Mouse (Mus musculus) neutrophil, adult 83 days (primary cell): ENCODE measurements around the gene Zfp729a. TPM values are rescaled to one million over a fixed set of nuclear protein-coding genes. Genes with fewer than 3 reads are reported as not detected.

Experiments used
- total RNA-seq, 2 experiments: library from RNA; stranded (reverse); gene quantifications; one replicate each; pipeline ENCODE4 v1.2.4; 2023

The Zfp729a gene
- 10 to 100 TPM in 1 of 2 experiments, 1 to 10 TPM in 1; 9.4 to 11.5 TPM for total RNA-seq

DNA sequence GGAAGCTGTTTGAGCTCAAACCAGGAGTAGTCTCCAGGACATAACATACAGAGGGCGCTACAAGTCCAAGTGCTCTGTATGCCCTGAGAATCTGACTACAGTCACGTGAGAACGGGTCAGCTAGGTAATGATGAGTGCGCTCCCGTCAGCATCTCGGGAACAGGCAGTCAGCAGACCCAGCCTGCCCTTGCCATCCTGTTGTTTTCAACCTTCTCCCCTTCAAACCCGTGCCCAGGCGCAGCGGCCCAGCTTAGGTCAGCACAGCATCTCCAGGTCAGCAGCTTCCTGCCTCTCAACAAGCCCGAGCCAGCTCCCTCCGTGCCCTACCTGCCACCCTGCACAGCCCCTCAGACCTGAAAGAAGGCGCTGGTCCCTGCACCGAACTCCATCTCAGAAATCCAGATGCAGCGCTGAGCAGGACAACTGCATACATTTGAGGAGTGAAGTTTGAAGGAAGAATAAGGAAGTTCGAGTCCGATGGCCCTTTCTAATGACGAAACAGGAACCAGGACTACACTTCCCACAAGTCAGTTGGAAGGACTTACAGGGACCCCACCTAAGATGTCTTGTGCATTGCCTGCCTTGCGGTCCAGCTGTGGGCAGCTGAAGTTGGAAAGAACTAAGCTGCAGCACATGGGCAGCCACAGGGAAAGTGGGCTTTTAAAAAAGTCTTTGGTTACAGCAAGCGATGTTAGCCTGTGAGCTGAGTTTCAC, at the start of gene Zfp729a, which contains the start of gene Gm49345:
TSS of gene Zfp729a (minus strand) at position 498 of the 714 bp plus-strand sequence.
TSS of gene Gm49345 (minus strand) at position 476 of the 714 bp plus-strand sequence.

DNA sequence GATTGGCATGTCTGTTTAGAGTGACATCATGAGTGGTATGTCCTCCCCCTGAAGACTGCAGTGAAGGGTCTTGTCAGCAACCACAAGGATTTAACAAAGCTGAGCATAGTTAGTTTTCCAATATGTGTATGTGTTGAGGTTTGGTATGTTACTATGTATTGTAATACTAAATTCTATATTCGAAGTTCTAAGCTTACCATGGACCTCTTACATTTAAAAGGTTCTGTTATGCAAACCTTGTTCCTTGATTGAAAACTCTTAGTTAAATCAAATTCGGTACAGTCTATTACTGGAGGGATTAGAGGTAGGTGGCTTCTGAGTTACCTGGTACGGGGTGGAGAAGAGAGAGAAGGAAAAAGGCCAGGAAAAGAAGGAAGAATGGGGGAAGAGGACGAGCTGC, 49.4 kb upstream of the Zfp729a start, which contains the start of gene Zfp738:
TSS of gene Zfp738 (minus strand) at position 101 of the 400 bp plus-strand sequence.

DNA sequence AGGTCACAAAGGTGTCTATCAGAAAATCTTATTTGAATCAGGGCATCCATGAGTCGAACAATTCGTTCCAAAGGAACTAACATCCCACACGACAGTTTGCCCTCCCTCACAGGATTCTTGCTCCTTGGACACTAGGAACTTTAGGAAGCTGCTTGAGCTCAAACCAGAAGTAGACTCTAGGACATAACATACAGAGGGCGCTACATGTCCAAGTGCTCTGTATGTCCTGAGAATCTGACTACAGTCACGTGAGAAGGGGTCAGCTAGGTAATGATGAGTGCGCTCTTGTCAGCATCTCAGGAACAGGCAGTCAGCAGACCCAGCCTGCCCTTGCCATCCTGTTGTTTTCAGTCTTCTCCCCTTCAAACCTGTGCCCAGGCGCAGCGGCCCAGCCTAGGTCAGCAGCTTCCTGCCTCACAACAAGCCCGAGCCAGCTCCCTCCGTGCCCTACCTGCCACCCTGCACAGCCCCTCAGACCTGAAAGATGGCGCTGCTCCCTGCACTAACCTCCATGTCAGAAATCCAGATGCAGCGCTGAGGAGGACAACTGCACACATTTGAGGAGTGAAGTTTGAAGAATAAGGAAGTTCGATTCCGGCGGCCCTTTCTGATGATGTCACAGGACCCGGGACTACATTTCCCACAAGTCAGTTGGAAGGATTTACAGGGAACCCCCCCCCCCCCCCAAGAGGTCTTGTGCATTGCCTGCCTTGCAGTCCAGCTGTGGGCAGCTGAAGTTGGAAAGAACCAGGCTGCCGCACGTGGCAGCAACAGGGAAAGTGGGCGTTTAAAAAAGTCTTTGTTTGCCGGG, 28.3 kb downstream of the Zfp729a start, which contains the start of gene Zfp729b:
TSS of gene Zfp729b (minus strand) at position 642 of the 811 bp plus-strand sequence.

Other genes starting within 250 kb of the Zfp729a start
- 1 to 10 TPM; 4.0 to 4.2 TPM for gene Zfp429, start 238.0 kb downstream of the Zfp729a start, total RNA-seq
- gene Zfp459, start 216.4 kb downstream of the Zfp729a start, total RNA-seq: under 1 TPM; 0.09 to 0.42 TPM
- gene Zfp874a, start 186.2 kb downstream of the Zfp729a start, total RNA-seq: 1 to 10 TPM; 2.8 to 3.3 TPM
- 1 to 10 TPM; 6.6 to 9.1 TPM for gene Zfp874b, start 153.5 kb downstream of the Zfp729a start, total RNA-seq
- 1 to 10 TPM; 3.6 to 5.8 TPM for gene Zfp58, start 137.2 kb downstream of the Zfp729a start, total RNA-seq
- gene Gm26965, start 111.6 kb downstream of the Zfp729a start, total RNA-seq: not detected
- gene Zfp87, start 111.6 kb downstream of the Zfp729a start, total RNA-seq: 10 to 100 TPM; 10.9 to 14.0 TPM
- 1 to 10 TPM; 5.7 to 5.9 TPM for gene Zfp748, start 84.0 kb downstream of the Zfp729a start, total RNA-seq
- 1 to 10 TPM; 8.9 to 9.8 TPM for gene Zfp729b, start 28.1 kb downstream of the Zfp729a start, total RNA-seq
- gene Gm49345, start within 50 bp of the Zfp729a start, total RNA-seq: under 1 TPM; 0.39 to 0.42 TPM
- 1 to 10 TPM; 5.5 to 6.5 TPM for gene Zfp738, start 49.3 kb upstream of the Zfp729a start, total RNA-seq
- 1 to 10 TPM; 6.5 to 6.6 TPM for gene Zfp65, start 91.4 kb upstream of the Zfp729a start, total RNA-seq
- 1 to 10 TPM; 1.4 to 2.3 TPM for gene Zfp85, start 117.4 kb upstream of the Zfp729a start, total RNA-seq
- gene Zfp493, start 141.9 kb upstream of the Zfp729a start, total RNA-seq: under 1 TPM; 0.31 to 0.35 TPM
- 1 to 10 TPM; 1.6 to 1.8 TPM for gene Zfp273, start 175.9 kb upstream of the Zfp729a start, total RNA-seq
- gene Gm10037, start 193.3 kb upstream of the Zfp729a start, total RNA-seq: 1 to 10 TPM in 1 of 2 experiments, not detected in 1; 1.0 TPM
- not detected for gene BC048507, start 225.5 kb upstream of the Zfp729a start, total RNA-seq